Mouse (Mus musculus): Measurements from ENCODE around the gene Gm28360. TPM values are rescaled to one million over a fixed set of nuclear protein-coding genes. Genes with fewer than 3 reads are reported as not detected.
"Not testable (repeated sequence)": the region's sequence is repeated elsewhere in the genome, so short reads cannot be mapped to it uniquely, and the experiment has no call there.

The Gm28360 gene
- not detected for total RNA-seq (2021)
- long read RNA-seq, experiment 1 = 0 reads
- long read RNA-seq, experiment 2 = 0 reads

- DNase-seq = not testable (repeated sequence)
These were observed at the start of gene Gm28360 for GRCm38 (mm10) chr1:117829781-117830180. Gene Gm28360, plus strand, starts transcription at chr1:117830081.

GRCm38 (mm10) chr1:117780833-117781232 lies 49.0 kb upstream of the Gm28360 start, which contains the start of gene B020011L13Rik:
Gene B020011L13Rik, plus strand, starts transcription at chr1:117781133.
- not testable (repeated sequence) for DNase-seq

GRCm38 (mm10) chr1:117816271-117816670 lies 13.6 kb upstream of the Gm28360 start:
- DNase-seq = not testable (repeated sequence)

GRCm38 (mm10) chr1:117851718-117852117 lies 21.8 kb downstream of the Gm28360 start:
- DNase-seq = not testable (repeated sequence)

Other genes with a start within 250 kb of the Gm28360 start
- gene Gm28363, start 132.9 kb upstream of the Gm28360 start, total RNA-seq (2021) = not detected
- gene B020011L13Rik, start 48.9 kb upstream of the Gm28360 start, total RNA-seq (2021) = not detected
- gene Gm28168, start 97.9 kb downstream of the Gm28360 start, total RNA-seq (2021) = not detected
- not detected for gene Gm7145, start 135.9 kb downstream of the Gm28360 start, total RNA-seq (2021)